Mouse (Mus musculus) midbrain, embryonic 14.5 days (tissue): ENCODE data around the gene Fmod. TPM values are rescaled to one million over a fixed set of nuclear protein-coding genes. Genes with fewer than 3 reads are reported as not detected.

Experiments used
- polyA plus RNA-seq: library from polyadenylated mRNA; unstranded; fragments of >200 nt; fragmentation: Nextera tagmentation; extraction: Ambion mirVana; gene quantifications from 2 replicates; pipeline ENCODE4 v1.2.1, GENCODE M21; 2014

The Fmod gene
- polyA plus RNA-seq, 1 experiment from 2014 or later, result 6.4 TPM

Other genes with a start within 250 kb of the Fmod start
- gene Atp2b4, start 236.2 kb upstream of the Fmod start, polyA plus RNA-seq, result 14.1 and 15.6 TPM in 2 replicates
- 3.5 and 4.5 TPM in 2 replicates for gene Optc, start 129.3 kb upstream of the Fmod start, polyA plus RNA-seq
- 7.1 and 8.7 TPM in 2 replicates for gene Prelp, start 115.8 kb upstream of the Fmod start, polyA plus RNA-seq
- gene Btg2, start 41.9 kb downstream of the Fmod start, polyA plus RNA-seq, result 34.2 and 61.1 TPM in 2 replicates
- gene Chit1, start 74.0 kb downstream of the Fmod start, polyA plus RNA-seq, result 0.26 TPM in 1 of 2 replicates, not detected in the other
- 3.6 and 3.7 TPM in 2 replicates for gene Chil1, start 144.9 kb downstream of the Fmod start, polyA plus RNA-seq
- 0.12 TPM in 1 of 2 replicates, not detected in the other for gene Mybph, start 156.2 kb downstream of the Fmod start, polyA plus RNA-seq
- gene Adora1, start 198.2 kb downstream of the Fmod start, polyA plus RNA-seq, result 7.3 and 10.6 TPM in 2 replicates